Comparison of ENCODE assay signal across 8 mouse cellular contexts in the genomic region with DNA sequence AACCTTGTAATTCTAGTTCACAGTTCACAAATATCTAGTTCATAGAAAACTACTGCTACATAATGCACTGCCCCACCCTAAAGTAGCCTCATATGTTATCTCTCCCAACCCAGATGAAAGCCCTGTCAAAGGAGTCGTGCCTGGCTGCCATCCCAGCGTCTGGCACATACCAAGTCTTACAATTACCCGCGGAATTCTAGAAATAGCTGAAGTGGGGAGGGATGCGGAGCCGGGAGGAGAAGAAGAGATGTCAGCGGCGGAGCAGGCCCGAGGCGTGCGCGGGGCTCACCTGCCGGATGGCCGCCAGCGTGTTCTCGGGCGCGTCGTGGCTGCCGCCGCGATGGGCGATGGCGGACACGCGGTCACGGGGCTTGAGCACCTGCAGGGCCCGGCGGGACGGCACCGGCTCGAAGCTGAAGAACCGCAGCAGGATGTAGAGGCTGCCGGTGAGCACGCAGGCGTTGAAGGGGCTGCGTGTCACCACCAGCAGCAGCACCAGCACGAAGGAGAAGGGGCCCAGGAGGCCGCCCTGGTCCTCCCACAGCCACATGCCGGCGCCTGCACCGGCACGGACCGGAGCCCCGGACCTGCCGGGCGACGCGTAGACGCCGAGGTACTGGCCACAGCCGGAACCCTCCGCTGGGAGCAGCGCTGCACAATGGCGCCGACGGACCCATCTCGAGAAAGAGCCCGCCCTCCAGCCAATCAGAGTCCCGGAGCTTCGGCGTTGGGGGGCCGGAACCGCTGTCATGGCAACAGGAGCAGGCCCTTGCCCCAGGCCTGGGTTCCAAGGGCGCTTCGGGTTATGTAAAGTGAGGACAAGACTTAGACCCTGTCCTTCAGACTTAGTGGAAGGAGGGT. TPM values are rescaled to one million over a fixed set of nuclear protein-coding genes. Genes with fewer than 3 reads are reported as not detected.
DNase-seq lines count a peak whose midpoint lies in the region; ATAC-seq lines count a peak whose summit lies in the region.

Gene Gde1 (minus strand): TSS at position 678 of the 861 bp plus-strand sequence.

- WGBS in hindbrain, embryonic 11.5 days, result under 1% methylated on average over 66 of the region's 66 CpGs

- H3K4me2 ChIP-seq in hindbrain, embryonic 11.5 days (replicated peaks; ENCODE audit: low read depth, low read length), result peak within 1 kb of the TSS; percentile 76

- peak; percentile 96 for ATAC-seq in hindbrain, embryonic 11.5 days (ENCODE audit: low FRiP score)

- H3K27me3 ChIP-seq in hindbrain, embryonic 11.5 days (ENCODE audit: control insufficient read depth, insufficient read depth, low read length), result no peaks in the 10 kb centered on the region

- H3K9me3 ChIP-seq in hindbrain, embryonic 11.5 days (ENCODE audit: control insufficient read depth, low read length), result no peaks in the 10 kb centered on the region

- 0 out of 2 replicates have a peak, but pooled peaks cover 2% of the 10 kb centered on the region for H3K4me1 ChIP-seq in hindbrain, embryonic 11.5 days (replicated peaks; ENCODE audit: control insufficient read depth, insufficient read depth, low read length)

- peak within 1 kb of the TSS; percentile 72 for H3K4me3 ChIP-seq in hindbrain, embryonic 11.5 days (ENCODE audit: low read depth, low read length)

- H3K27ac ChIP-seq in hindbrain, embryonic 11.5 days (ENCODE audit: low read depth, low read length), result peak within 1 kb of the TSS; percentile 74

- peak; percentile 88 for DNase-seq in MN1 (ENCODE audit: low spot score)
- DNase-seq in cerebellum, adult 9-10 months, result peak; percentile 93
- peak; percentile 89 to 95 for DNase-seq in frontal cortex, adult 2 months (ENCODE audit: extremely low spot score in 1 of 2, low spot score in 1 of 2)
- peak; percentile 93 for DNase-seq in hindbrain, embryonic 11.5 days (ENCODE audit: low spot score)
- DNase-seq in layer of hippocampus, postnatal 10 days (ENCODE audit: low spot score in 2 of 2), result peak; percentile 91 to 93
- peak; percentile 95 for DNase-seq in lung, postnatal 10 days
- peak; percentile 92 for DNase-seq in ovary, postnatal 36 days (ENCODE audit: low spot score)
- DNase-seq in thymus, postnatal 25 days, result peak; percentile 92

- no peaks in the 10 kb centered on the region for H3K36me3 ChIP-seq in hindbrain, embryonic 11.5 days (ENCODE audit: control insufficient read depth, insufficient read depth, low read length)

- H3K9ac ChIP-seq in hindbrain, embryonic 11.5 days (ENCODE audit: low read depth, low read length), result peak within 1 kb of the TSS; percentile 89

RNA-seq across cellular contexts. Expression of gene Gde1, which starts in this region (rescaled TPM):
- polyA plus RNA-seq in frontal cortex, adult 2 months (2012; rRNA removed), result 371 and 372 TPM in 2 replicates
- polyA plus RNA-seq in hindbrain, embryonic 11.5 days (2014; fragmentation: Nextera tagmentation; extraction: Ambion mirVana), result 118 and 125 TPM in 2 replicates
- 100 to 1,000 TPM; 201 to 207 TPM for total RNA-seq in layer of hippocampus, postnatal 10 days (2021)

Comparison
In these comparisons a context has a peak if more than half of its experiments do, and no peak if none do; other contexts are left out.
1. Peak in every context shown above with its lines: DNase-seq, ATAC-seq, H3K4me3 ChIP-seq and H3K27ac ChIP-seq.